Mouse (Mus musculus) telencephalon, adult 2 months (tissue): ENCODE measurements around the gene Ntn4.
"Not testable (repeated sequence)": the region's sequence is repeated elsewhere in the genome, so short reads cannot be mapped to it uniquely, and the experiment has no call there.

Experiments
- DNase-seq: peaks from one replicate; pipeline ENCODE4 v3.0.0-alpha.2; 2011; ENCODE audit warnings: low read depth, low spot score

Ntn4 gene

GRCm38 (mm10) chr10:93683896-93684295 is 43.4 kb downstream of the Ntn4 start:
- no peak for DNase-seq

GRCm38 (mm10) chr10:93685416-93685815 is 44.9 kb downstream of the Ntn4 start:
- DNase-seq: not testable (repeated sequence)

- no peak for DNase-seq
These were observed 46.1 kb downstream of the Ntn4 start for GRCm38 (mm10) chr10:93686579-93686978.

GRCm38 (mm10) chr10:93687781-93688180 is 47.3 kb downstream of the Ntn4 start:
- DNase-seq: no peak

GRCm38 (mm10) chr10:93688306-93689171 is 48.1 kb downstream of the Ntn4 start:
- DNase-seq: no peak

- no peak for DNase-seq
These were observed 50.9 kb downstream of the Ntn4 start for GRCm38 (mm10) chr10:93691344-93691743.

- no peak for DNase-seq
These were observed 54.7 kb downstream of the Ntn4 start for GRCm38 (mm10) chr10:93695043-93695791.

- DNase-seq: no peak
These were observed 55.5 kb downstream of the Ntn4 start for GRCm38 (mm10) chr10:93696001-93696400.

- DNase-seq: no peak
These were observed 57.5 kb downstream of the Ntn4 start for GRCm38 (mm10) chr10:93697866-93698483.

- no peak for DNase-seq
These were observed 59.4 kb downstream of the Ntn4 start for GRCm38 (mm10) chr10:93699689-93700478.

- no peak for DNase-seq
These were observed 60.3 kb downstream of the Ntn4 start for GRCm38 (mm10) chr10:93700589-93701363.

GRCm38 (mm10) chr10:93703946-93704345 is 63.5 kb downstream of the Ntn4 start:
- DNase-seq: no peak

GRCm38 (mm10) chr10:93707149-93708075 is 66.9 kb downstream of the Ntn4 start:
- DNase-seq: no peak

- no peak for DNase-seq
These were observed 67.6 kb downstream of the Ntn4 start for GRCm38 (mm10) chr10:93708076-93708473.

- no peak for DNase-seq
These were observed 68.0 kb downstream of the Ntn4 start for GRCm38 (mm10) chr10:93708515-93708914.

- DNase-seq: no peak
These were observed 69.1 kb downstream of the Ntn4 start for GRCm38 (mm10) chr10:93709536-93709935.

- DNase-seq: no peak
These were observed 81.3 kb downstream of the Ntn4 start for GRCm38 (mm10) chr10:93721625-93722337.

GRCm38 (mm10) chr10:93723942-93724542 is 83.6 kb downstream of the Ntn4 start:
- no peak for DNase-seq

- DNase-seq: no peak
These were observed 87.7 kb downstream of the Ntn4 start for GRCm38 (mm10) chr10:93728131-93728530.
